Mouse (Mus musculus): ENCODE measurements around the gene 1500011B03Rik. TPM values are rescaled to one million over a fixed set of nuclear protein-coding genes. Genes with fewer than 3 reads are reported as not detected.

Gene 1500011B03Rik
- polyA plus RNA-seq, 1 experiment from 2014 or later = 112 TPM

GRCm38 (mm10) chr5:114784622-114785165 is 38.6 kb downstream of the 1500011B03Rik start:
- H3K9me3 ChIP-seq (ENCODE audit: control insufficient read depth, low read depth, low read length) = no peaks in the 10 kb centered on the region
- 73% methylated on average over 16 of the region's 16 CpGs for WGBS
- no peak for ATAC-seq (ENCODE audit: insufficient number of reproducible peaks, insufficient read depth, low FRiP score, low read depth)
- H3K4me3 ChIP-seq (ENCODE audit: low read depth, low read length) = no peak overlapping the region
- no peaks in the 10 kb centered on the region for H3K27me3 ChIP-seq (ENCODE audit: control insufficient read depth, insufficient read depth, low read length)
- no peak overlapping the region for H3K9ac ChIP-seq (replicated peaks; ENCODE audit: low read depth, low read length)
- H3K27ac ChIP-seq (ENCODE audit: low read length) = no peak overlapping the region
- H3K4me2 ChIP-seq (replicated peaks; ENCODE audit: low read depth, low read length) = no peak overlapping the region
- no peaks in the 10 kb centered on the region for H3K4me1 ChIP-seq (ENCODE audit: control insufficient read depth, insufficient read depth, low read length)
- peaks cover 14% of the 10 kb centered on the region; the same call in 1 of the 2 replicates for H3K36me3 ChIP-seq (ENCODE audit: control insufficient read depth, insufficient read depth, low read length)

DNA sequence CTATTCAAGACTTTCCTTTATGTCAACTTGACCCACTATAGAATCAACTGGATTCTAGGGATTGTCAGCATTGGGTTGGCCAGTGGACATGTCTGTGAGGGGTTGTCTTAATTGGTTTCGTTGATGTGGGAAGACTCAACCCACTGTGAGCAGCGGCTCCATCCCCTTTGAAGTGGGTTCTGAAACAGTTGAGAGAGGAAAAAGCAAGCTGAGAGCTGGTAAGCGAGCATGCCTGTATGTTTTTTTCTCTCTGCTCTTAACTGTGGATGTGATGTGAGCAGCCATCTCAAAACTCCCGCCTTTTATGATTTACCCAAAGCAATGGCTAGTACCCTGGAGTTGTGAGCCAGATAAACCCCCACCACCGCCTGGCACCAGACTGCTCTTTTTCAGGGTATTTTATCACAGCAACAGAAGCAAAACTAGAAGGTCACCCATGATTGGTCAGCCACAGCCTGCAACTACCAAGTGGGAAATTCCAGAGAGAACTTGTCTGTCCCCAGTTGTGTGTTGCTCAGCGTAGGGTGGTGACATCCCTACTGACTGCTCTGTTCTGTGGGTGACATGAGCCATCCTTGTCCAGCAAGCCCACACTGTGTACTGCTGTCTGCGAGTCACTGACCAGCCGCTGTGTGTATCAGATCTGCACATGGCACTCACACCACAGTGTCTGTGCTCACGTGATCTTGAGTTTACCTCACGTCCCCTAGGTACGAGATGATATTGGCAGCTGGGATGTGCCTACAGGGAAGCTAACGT is 39.7 kb downstream of the 1500011B03Rik start:
- H3K4me3 ChIP-seq (ENCODE audit: low read depth, low read length) = no peak overlapping the region
- H3K27ac ChIP-seq (ENCODE audit: low read length) = no peak overlapping the region
- H3K36me3 ChIP-seq (ENCODE audit: control insufficient read depth, insufficient read depth, low read length) = peaks cover 11% of the 10 kb centered on the region; the same call in 1 of the 2 replicates
- H3K9ac ChIP-seq (replicated peaks; ENCODE audit: low read depth, low read length) = no peak overlapping the region
- no peak overlapping the region for H3K4me2 ChIP-seq (replicated peaks; ENCODE audit: low read depth, low read length)
- no peak for ATAC-seq (ENCODE audit: insufficient number of reproducible peaks, insufficient read depth, low FRiP score, low read depth)
- no peaks in the 10 kb centered on the region for H3K27me3 ChIP-seq (ENCODE audit: control insufficient read depth, insufficient read depth, low read length)
- 88% methylated on average over 12 of the region's 12 CpGs for WGBS
- no peaks in the 10 kb centered on the region for H3K4me1 ChIP-seq (ENCODE audit: control insufficient read depth, insufficient read depth, low read length)
- H3K9me3 ChIP-seq (ENCODE audit: control insufficient read depth, low read depth, low read length) = no peaks in the 10 kb centered on the region

DNA sequence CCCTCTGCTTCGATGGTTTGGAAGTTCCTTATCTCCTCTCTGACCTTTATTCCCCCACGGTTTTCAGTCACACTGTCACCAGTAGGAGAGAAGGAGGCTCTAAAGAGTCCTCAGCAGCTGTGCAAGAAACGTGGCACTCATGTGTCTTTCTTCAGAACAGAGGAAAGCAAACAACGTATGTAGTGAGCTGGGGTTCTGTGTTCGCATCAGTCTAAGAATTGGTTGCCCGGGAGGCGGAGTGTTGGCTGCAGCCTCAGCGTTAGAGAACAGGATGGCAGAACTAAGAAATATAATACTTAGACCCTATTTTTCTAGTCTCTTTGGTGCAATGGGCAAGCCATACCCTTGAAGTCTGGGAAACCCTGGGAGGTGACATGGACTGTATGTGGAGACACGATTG is 40.3 kb downstream of the 1500011B03Rik start:
- Histone ChIP-seq H3K9me3 (ENCODE audit: control insufficient read depth, low read depth, low read length) (no peaks in the 10 kb centered on the region), H3K36me3 (ENCODE audit: control insufficient read depth, insufficient read depth, low read length) (peaks cover 10% of the 10 kb centered on the region; the same call in 1 of the 2 replicates), H3K27ac (ENCODE audit: low read length) (no peak overlapping the region), H3K9ac (replicated peaks; ENCODE audit: low read depth, low read length) (no peak overlapping the region), H3K4me3 (ENCODE audit: low read depth, low read length) (no peak overlapping the region), H3K27me3 (ENCODE audit: control insufficient read depth, insufficient read depth, low read length) (no peaks in the 10 kb centered on the region), H3K4me2 (replicated peaks; ENCODE audit: low read depth, low read length) (no peak overlapping the region), H3K4me1 (ENCODE audit: control insufficient read depth, insufficient read depth, low read length) (no peaks in the 10 kb centered on the region)
- ATAC-seq (ENCODE audit: insufficient number of reproducible peaks, insufficient read depth, low FRiP score, low read depth) = no peak
- WGBS = 69% methylated on average over 9 of the region's 9 CpGs

- H3K4me3 ChIP-seq (ENCODE audit: low read depth, low read length) = no peak overlapping the region
- peaks cover 9% of the 10 kb centered on the region for H3K4me1 ChIP-seq (ENCODE audit: control insufficient read depth, insufficient read depth, low read length)
- H3K27me3 ChIP-seq (ENCODE audit: control insufficient read depth, insufficient read depth, low read length) = no peaks in the 10 kb centered on the region
- no peaks in the 10 kb centered on the region for H3K9me3 ChIP-seq (ENCODE audit: control insufficient read depth, low read depth, low read length)
- ATAC-seq (ENCODE audit: insufficient number of reproducible peaks, insufficient read depth, low FRiP score, low read depth) = no peak
- H3K36me3 ChIP-seq (ENCODE audit: control insufficient read depth, insufficient read depth, low read length) = no peaks in the 10 kb centered on the region; the same call in 1 of the 2 replicates
- WGBS = 83% methylated on average over 7 of the region's 7 CpGs
- no peak overlapping the region for H3K9ac ChIP-seq (replicated peaks; ENCODE audit: low read depth, low read length)
- H3K27ac ChIP-seq (ENCODE audit: low read length) = no peak overlapping the region
- no peak overlapping the region for H3K4me2 ChIP-seq (replicated peaks; ENCODE audit: low read depth, low read length)
Measured at GRCm38 (mm10) chr5:114780912-114781311, 42.4 kb downstream of the 1500011B03Rik start.

DNA sequence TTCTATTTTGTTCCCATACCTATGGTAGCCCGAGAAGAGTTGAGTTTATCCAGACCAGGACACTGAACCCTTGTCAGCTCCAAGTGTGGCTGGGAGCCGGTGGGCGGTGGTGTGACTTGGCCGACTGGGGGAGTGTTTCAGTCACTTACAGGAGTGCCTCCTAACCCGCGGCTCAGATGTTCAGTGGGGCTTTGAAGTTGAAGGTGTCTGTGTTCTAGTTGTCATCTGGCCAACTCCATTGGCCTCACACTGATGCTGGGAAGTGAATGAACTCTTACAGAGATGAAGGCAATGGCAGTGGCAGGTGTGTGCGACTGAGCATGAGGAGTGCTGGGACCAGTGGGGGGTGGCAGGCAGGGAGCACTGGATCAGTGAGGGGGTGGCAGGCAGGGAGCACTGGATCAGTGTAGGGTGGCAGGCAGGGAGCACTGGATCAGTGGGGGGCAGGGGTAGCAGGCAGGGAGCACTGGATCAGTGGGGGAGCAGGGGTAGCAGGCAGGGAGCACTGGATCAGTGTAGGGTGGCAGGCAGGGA is 43.2 kb downstream of the 1500011B03Rik start:
- no peaks in the 10 kb centered on the region for H3K9me3 ChIP-seq (ENCODE audit: control insufficient read depth, low read depth, low read length)
- peaks cover 14% of the 10 kb centered on the region for H3K4me1 ChIP-seq (ENCODE audit: control insufficient read depth, insufficient read depth, low read length)
- ATAC-seq (ENCODE audit: insufficient number of reproducible peaks, insufficient read depth, low FRiP score, low read depth) = no peak
- no peak overlapping the region for H3K27ac ChIP-seq (ENCODE audit: low read length)
- no peak overlapping the region for H3K4me3 ChIP-seq (ENCODE audit: low read depth, low read length)
- H3K36me3 ChIP-seq (ENCODE audit: control insufficient read depth, insufficient read depth, low read length) = no peaks in the 10 kb centered on the region
- no peak overlapping the region for H3K4me2 ChIP-seq (replicated peaks; ENCODE audit: low read depth, low read length)
- no peaks in the 10 kb centered on the region for H3K27me3 ChIP-seq (ENCODE audit: control insufficient read depth, insufficient read depth, low read length)
- WGBS = 65% methylated on average over 7 of the region's 7 CpGs
- H3K9ac ChIP-seq (replicated peaks; ENCODE audit: low read depth, low read length) = no peak overlapping the region

DNA sequence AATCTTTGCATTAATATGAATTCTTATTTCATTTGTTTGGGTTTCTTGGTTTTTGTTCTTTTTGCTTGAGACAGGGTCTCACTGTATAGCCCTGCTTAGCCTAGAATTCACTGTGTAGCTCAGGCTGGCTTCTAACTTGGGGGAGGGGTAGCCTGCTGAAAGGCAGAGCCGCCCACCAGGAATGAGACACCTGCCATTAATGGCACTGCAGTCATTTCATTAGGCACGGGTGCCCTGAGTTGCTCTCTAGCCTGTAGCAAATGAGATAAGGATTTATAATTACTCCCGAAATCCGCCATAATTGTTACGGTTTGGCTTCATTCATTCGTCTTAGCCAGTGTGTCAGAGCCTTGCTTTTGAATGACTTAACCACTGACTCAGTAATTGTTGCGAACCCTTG is 47.1 kb downstream of the 1500011B03Rik start:
- Histone ChIP-seq H3K9me3 (ENCODE audit: control insufficient read depth, low read depth, low read length) (no peaks in the 10 kb centered on the region), H3K27me3 (ENCODE audit: control insufficient read depth, insufficient read depth, low read length) (no peaks in the 10 kb centered on the region), H3K27ac (ENCODE audit: low read length) (no peak overlapping the region), H3K4me3 (ENCODE audit: low read depth, low read length) (peak overlapping the region; percentile 99), H3K4me1 (ENCODE audit: control insufficient read depth, insufficient read depth, low read length) (peaks cover 20% of the 10 kb centered on the region), H3K9ac (replicated peaks; ENCODE audit: low read depth, low read length) (no peak overlapping the region), H3K36me3 (ENCODE audit: control insufficient read depth, insufficient read depth, low read length) (no peaks in the 10 kb centered on the region), H3K4me2 (replicated peaks; ENCODE audit: low read depth, low read length) (peak overlapping the region; percentile 97)
- ATAC-seq (ENCODE audit: insufficient number of reproducible peaks, insufficient read depth, low FRiP score, low read depth) = no peak
- 73% methylated on average over 7 of the region's 7 CpGs for WGBS

GRCm38 (mm10) chr5:114775056-114775979 is 48.0 kb downstream of the 1500011B03Rik start, which contains the start of gene Git2:
Gene Git2 (minus strand): TSS chr5:114775517.
- H3K9ac ChIP-seq (replicated peaks; ENCODE audit: low read depth, low read length) = peak within 1 kb of the TSS; percentile 81
- WGBS = under 1% methylated on average over 54 of the region's 63 CpGs
- no peaks in the 10 kb centered on the region for H3K27me3 ChIP-seq (ENCODE audit: control insufficient read depth, insufficient read depth, low read length)

More at GRCm38 (mm10) chr5:114775056-114775979, 48.0 kb downstream of the 1500011B03Rik start, which contains the start of gene Git2:
- Histone ChIP-seq H3K4me2 (replicated peaks; ENCODE audit: low read depth, low read length) (peak within 1 kb of the TSS; percentile 97), H3K4me1 (ENCODE audit: control insufficient read depth, insufficient read depth, low read length) (peaks cover 20% of the 10 kb centered on the region), H3K27ac (ENCODE audit: low read length) (peak within 1 kb of the TSS; percentile 86; the same call in 1 of the 2 replicates), H3K4me3 (ENCODE audit: low read depth, low read length) (peak within 1 kb of the TSS; percentile 99), H3K9me3 (ENCODE audit: control insufficient read depth, low read depth, low read length) (no peaks in the 10 kb centered on the region), H3K36me3 (ENCODE audit: control insufficient read depth, insufficient read depth, low read length) (no peaks in the 10 kb centered on the region)
- ATAC-seq (ENCODE audit: insufficient number of reproducible peaks, insufficient read depth, low FRiP score, low read depth) = no peak
